Mouse (Mus musculus): ENCODE results near the gene Hoxd11.

The Hoxd11 gene

DNA sequence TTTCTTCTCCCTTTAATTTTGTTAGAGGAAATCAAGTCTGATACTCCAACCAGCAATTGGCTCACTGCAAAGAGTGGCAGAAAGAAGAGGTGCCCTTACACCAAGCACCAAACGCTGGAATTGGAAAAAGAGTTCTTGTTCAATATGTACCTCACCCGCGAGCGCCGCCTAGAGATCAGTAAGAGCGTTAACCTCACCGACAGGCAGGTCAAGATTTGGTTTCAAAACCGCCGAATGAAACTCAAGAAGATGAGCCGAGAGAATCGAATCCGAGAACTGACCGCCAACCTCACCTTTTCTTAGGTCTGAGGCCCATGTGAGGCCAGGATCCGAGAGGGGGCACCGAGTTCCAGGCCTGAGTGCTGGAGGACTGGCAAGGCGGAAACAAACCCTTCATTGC is 14.7 kb downstream of the Hoxd11 start:
- DNase-seq (ENCODE audit: low read depth, low spot score) = no peak

DNA sequence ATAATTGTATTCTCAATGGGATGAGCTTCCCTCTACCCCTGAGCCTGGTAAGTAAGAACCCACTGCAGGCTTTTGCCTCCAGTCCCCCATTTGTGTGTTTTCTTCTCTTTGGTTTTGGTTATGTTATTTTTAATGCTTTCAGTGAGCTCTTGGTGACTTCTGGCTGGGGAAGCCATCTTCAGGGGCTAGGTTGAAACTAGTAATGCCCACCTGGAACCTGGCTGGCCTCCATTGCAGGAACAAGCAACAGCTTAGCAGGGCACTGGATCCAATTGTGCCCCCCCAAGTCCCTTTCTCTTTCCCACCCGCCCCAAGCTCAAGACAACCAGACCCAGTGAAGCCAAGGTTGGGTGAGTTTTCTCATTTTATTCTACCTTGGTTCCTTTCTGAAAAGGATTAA is 16.0 kb downstream of the Hoxd11 start:
- no peak for DNase-seq (ENCODE audit: low read depth, low spot score)

DNA sequence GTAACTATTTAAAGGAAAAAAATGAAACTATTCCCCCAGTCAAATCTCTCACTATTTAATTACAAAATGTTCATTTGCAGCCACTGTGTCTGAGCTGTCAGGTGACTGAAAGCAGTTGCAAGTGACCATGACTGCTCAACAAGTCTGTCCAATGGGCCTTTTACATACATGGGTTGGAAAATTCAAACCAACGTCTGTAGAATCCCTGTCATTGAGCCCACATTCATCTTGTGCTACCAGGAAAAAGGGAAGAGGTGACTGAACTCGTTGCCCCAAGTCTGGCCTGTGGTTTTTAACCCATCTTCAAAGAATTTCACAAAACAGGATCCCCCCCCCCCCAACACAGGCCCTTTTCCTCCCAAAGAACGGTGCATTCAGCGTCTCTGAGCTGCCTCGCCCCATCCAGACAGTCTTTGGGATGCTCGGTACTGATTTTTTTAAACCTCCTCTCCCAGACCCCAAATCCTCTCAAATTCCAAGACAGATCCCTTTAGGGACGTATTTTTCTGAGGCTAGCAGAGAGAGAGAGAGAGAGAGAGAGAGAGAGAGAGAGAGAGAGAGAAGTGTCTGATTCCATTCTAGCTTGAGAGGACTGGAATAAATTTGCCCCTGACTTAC is 16.6 kb downstream of the Hoxd11 start:
- no peak for DNase-seq (ENCODE audit: low read depth, low spot score)

GRCm38 (mm10) chr2:74696442-74697335 is 17.3 kb downstream of the Hoxd11 start:
- DNase-seq (ENCODE audit: low read depth, low spot score) = no peak

DNA sequence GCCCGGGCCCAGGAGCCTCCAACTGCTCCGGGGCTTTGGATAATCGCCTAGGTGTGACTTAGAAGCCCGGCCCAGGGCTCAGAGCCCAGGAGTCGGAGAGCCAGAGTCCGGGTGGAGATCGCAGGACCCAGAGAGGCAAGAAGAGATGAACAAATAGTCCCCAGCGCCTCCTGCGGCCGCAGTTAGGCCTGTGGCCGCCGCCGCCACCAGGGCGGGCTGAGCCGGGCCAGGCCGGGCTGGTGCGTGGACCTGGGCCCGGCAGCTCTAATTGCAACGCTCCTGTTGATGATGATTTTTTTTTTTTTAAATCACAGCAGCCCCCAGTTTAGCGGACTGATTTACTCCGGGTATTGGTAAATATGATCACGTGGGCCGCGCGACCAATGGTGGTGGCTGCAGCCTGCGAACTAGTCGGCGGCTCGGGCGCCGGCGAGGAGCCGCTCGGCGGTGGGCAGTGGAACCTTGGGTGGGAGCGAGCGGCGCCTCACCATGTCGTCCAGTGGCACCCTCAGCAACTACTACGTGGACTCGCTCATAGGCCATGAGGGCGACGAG is 18.3 kb downstream of the Hoxd11 start, which contains the start of gene Hoxd9:
Gene Hoxd9 (plus strand): TSS at position 161 of the 555 bp plus-strand sequence.
- DNase-seq (ENCODE audit: low read depth, low spot score) = no peak

GRCm38 (mm10) chr2:74698201-74699052 is 19.1 kb downstream of the Hoxd11 start:
- no peak for DNase-seq (ENCODE audit: low read depth, low spot score)

DNA sequence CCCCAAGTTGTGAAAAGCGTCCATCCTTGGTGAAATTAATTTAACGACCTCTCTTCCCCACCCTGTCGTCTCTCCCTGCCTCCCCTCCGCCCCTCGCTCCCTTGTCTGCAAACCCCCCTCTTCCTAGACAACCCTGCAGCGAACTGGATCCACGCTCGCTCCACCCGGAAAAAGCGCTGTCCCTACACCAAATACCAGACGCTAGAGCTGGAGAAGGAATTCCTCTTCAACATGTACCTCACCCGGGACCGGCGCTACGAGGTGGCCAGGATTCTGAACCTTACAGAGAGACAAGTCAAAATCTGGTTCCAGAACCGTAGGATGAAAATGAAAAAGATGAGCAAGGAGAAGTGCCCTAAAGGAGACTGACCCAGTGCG is 19.7 kb downstream of the Hoxd11 start:
- DNase-seq (ENCODE audit: low read depth, low spot score) = no peak

- no peak for DNase-seq (ENCODE audit: low read depth, low spot score)
These were observed 20.5 kb downstream of the Hoxd11 start for GRCm38 (mm10) chr2:74699664-74700545.

DNA sequence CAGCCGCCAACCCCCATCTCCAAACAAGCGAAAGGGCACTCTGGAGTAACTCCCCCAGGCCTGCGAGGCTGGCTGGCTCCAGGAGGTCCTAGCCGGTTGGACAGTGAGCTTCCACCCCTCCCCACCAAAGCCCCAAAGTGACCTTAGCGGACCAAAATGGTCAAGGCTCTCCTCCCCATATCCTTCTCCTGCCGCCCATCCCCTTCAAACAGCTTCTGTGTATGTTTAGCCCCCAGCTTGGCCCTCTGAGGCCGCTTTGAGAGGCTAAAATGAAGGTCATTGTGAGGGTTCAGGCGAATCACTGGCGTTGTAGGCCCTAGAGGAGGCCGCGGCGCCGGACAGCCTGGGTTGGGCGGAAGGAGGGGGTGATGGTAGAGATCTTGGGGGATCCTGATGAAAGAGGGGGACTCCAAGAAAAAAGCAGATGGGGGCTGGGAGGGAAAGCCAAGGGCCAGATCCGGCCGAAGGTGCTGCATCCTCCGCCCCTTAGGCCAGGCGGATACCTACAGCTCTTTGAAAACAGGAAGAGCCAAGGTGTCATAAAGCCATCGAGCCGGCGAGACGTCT is 21.3 kb downstream of the Hoxd11 start:
- no peak for DNase-seq (ENCODE audit: low read depth, low spot score)

DNA sequence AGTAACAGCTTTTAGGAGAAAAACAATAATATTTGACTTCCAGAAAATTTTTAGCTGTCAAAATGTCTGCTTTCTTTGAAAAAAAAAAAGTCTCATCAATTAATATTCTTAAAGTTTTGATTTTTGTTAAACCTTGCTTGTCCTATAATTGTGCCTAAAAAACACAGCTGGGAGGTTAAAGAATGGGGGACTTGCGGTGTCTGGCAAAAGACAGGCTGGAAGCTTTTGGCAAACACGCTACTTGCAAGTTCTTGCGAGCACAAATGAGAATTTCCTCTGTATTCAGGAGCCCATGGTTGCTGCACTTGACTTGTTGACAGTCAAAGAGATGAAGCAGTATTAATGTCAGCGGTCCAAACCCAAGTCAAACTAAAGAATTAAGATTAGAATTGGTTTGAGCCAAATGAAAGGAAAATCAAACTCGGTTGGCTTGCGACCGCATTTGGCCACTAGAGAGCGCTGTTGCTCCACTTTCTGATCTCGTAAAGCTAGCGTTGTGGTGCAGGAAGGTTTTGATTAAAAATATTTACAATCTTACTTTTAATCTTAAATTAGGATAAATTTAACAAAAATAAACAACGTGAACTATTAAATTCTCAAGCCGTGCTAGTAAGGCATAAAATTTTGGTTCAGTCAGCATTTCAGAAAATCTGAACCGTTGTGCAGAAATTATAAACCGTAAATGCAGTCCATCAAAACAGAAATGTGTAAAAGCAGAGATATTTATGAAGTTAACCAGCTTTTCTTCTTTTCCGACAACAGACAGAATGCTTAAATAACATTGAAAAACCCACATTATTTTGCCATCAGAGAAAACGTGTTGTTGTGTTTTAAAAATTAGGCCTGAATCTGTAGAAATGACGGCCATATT is 22.8 kb downstream of the Hoxd11 start:
- peak; percentile 18 for DNase-seq (ENCODE audit: low read depth, low spot score)

- no peak for DNase-seq (ENCODE audit: low read depth, low spot score)
These were observed 23.5 kb downstream of the Hoxd11 start for GRCm38 (mm10) chr2:74702820-74703219.

GRCm38 (mm10) chr2:74703317-74703716 is 24.0 kb downstream of the Hoxd11 start:
- DNase-seq (ENCODE audit: low read depth, low spot score) = no peak

DNA sequence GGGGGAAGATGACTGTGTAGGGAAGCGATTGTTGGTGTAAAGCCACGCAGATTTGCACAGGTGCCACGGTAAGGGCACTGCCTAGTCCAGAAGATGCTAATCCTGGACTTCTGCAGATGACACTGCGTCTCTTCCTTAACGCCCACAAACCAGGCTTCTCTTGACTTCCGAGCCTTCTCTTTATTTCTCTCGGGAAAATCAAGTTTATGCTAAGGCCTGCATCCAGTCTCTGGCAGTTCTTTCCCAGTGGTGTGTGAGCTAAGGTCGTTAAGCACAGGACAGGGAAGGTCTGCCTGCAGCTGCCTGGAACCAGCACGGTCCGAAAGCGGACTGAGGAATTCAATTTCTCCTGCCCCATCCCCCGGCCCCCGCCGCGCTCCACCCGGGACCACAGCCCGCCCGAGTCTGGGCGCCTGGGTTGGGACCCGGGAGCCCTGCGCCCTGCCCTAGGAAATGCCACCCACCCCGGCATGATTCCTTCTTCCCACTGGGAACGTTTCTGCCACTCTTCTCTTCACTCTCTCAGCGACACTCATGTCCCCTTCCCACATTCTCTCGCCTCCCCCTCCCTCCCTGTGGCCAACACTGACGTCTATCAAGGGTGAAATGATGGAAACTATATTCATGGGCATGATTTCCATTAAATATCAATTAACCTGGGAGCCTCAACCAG is 24.5 kb downstream of the Hoxd11 start:
- DNase-seq (ENCODE audit: low read depth, low spot score) = no peak

DNA sequence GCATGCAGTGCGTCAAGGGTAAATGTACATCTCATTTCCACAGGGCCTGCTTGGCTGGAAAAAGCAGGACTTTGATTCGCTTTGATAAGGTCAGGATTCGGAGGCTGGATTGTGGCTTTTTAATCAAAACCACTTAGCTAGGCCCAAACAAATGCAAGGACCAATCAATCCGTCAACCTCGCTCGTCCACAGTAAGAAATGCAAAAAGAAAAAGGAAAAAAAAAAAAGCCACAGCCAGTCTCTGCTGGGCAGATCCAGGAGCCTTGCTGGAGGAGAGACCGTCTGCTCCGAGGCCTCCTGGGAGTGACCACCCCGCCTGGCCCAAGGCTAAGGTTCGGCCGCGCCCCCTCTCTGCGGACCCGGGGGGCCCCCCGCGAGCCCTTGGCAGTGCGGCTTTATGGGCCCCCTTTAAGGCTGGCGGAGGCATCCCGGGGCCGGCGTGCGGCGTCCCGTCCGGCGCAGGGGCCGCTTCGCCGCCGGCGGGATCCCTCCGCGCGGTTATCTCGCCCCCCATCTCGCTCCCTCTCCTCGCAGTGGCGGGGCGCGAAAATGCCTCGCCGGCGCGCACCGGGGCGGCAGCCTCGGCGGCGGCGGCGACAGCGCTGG is 25.1 kb downstream of the Hoxd11 start, which contains the start of gene Hoxd8:
Gene Hoxd8 (plus strand): TSS at position 223 of the 606 bp plus-strand sequence.
- no peak for DNase-seq (ENCODE audit: low read depth, low spot score)

GRCm38 (mm10) chr2:74704999-74705466 is 25.7 kb downstream of the Hoxd11 start:
- DNase-seq (ENCODE audit: low read depth, low spot score) = no peak

GRCm38 (mm10) chr2:74705467-74706089 is 26.2 kb downstream of the Hoxd11 start:
- no peak for DNase-seq (ENCODE audit: low read depth, low spot score)

DNA sequence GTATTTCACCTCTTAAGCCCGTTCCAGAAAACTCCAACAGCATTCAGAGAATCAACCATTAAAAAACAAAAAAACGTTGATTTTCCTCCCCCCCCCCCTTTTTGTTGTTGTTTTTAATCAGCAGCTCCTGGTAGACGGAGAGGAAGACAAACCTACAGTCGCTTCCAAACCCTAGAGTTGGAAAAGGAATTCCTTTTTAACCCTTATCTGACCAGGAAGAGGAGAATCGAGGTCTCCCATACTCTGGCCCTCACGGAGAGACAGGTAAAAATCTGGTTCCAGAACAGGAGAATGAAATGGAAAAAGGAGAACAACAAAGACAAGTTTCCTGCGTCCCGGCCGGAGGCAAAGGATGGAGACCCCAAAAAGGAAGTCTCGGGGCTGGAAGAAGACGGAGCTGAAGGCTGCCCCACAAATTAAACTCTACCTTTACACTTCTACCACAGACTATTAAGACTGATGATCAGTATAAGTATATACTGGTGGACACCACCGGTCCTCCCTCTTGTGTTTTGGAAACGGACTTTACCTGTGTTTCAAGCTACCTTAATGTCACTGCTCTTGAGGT is 27.1 kb downstream of the Hoxd11 start:
- DNase-seq (ENCODE audit: low read depth, low spot score) = no peak
